Mouse (Mus musculus) kidney, postnatal 10 days (tissue): ENCODE measurements around the gene Tmem145.

ENCODE experiments used
- DNase-seq: peaks from one replicate; pipeline ENCODE4 v3.0.0; 2021; ENCODE audit warnings: mixed read lengths

Tmem145 gene

GRCm38 (mm10) chr7:25275555-25276298, 30.2 kb upstream of the Tmem145 start:
- peak; percentile 33 for DNase-seq

- DNase-seq, result no peak
These were observed 28.5 kb upstream of the Tmem145 start for GRCm38 (mm10) chr7:25277405-25277804.

GRCm38 (mm10) chr7:25277998-25278340, 27.9 kb upstream of the Tmem145 start:
- no peak for DNase-seq

- peak; percentile 87 for DNase-seq
These were observed 27.4 kb upstream of the Tmem145 start for GRCm38 (mm10) chr7:25278341-25279075.

GRCm38 (mm10) chr7:25279076-25279860, 26.6 kb upstream of the Tmem145 start:
- peak; percentile 94 for DNase-seq

GRCm38 (mm10) chr7:25279861-25280791, 25.8 kb upstream of the Tmem145 start:
- DNase-seq, result peak; percentile 79

GRCm38 (mm10) chr7:25281166-25281733, 24.7 kb upstream of the Tmem145 start:
- no peak for DNase-seq

- peak; percentile 100 for DNase-seq
These were observed 23.9 kb upstream of the Tmem145 start for GRCm38 (mm10) chr7:25281734-25282601.

- DNase-seq, result peak; percentile 73
These were observed 23.1 kb upstream of the Tmem145 start for GRCm38 (mm10) chr7:25282731-25283211.

GRCm38 (mm10) chr7:25283637-25284036, 22.3 kb upstream of the Tmem145 start:
- DNase-seq, result peak; percentile 29

GRCm38 (mm10) chr7:25284171-25284570, 21.7 kb upstream of the Tmem145 start:
- peak; percentile 3 for DNase-seq

- peak; percentile 47 for DNase-seq
These were observed 21.1 kb upstream of the Tmem145 start for GRCm38 (mm10) chr7:25284766-25285165.

- no peak for DNase-seq
These were observed 20.2 kb upstream of the Tmem145 start for GRCm38 (mm10) chr7:25285511-25286238.

GRCm38 (mm10) chr7:25286989-25287388, 18.9 kb upstream of the Tmem145 start:
- peak; percentile 17 for DNase-seq

GRCm38 (mm10) chr7:25288011-25288410, 17.9 kb upstream of the Tmem145 start:
- no peak for DNase-seq

- no peak for DNase-seq
These were observed 17.2 kb upstream of the Tmem145 start for GRCm38 (mm10) chr7:25288721-25289120.

GRCm38 (mm10) chr7:25289925-25290324, 16.0 kb upstream of the Tmem145 start:
- DNase-seq, result no peak

- DNase-seq, result no peak
These were observed 15.4 kb upstream of the Tmem145 start for GRCm38 (mm10) chr7:25290463-25290862.

- peak; percentile 84 for DNase-seq
These were observed 15.0 kb upstream of the Tmem145 start for GRCm38 (mm10) chr7:25290911-25291310.

GRCm38 (mm10) chr7:25292107-25292506, 13.8 kb upstream of the Tmem145 start:
- peak; percentile 66 for DNase-seq
